Mouse (Mus musculus) embryonic facial prominence, embryonic 12.5 days (tissue): ENCODE results near the gene Ganc. TPM values are rescaled to one million over a fixed set of nuclear protein-coding genes. Genes with fewer than 3 reads are reported as not detected.

ENCODE experiments used
- ATAC-seq: fragments of 200-750 bp; cut with Nextera tagmentation; 2 replicates; pipeline ENCODE4 v1.8.0; 2017; ENCODE audit not compliant: insufficient number of reproducible peaks, insufficient read depth, low FRiP score, low TSS enrichment
- H3K27ac ChIP-seq: fragments of 300-500 bp; sonication (generic); 2 replicates; pipeline ENCODE4 v1.5.1; 2016; ENCODE audit warnings: mild to moderate bottlenecking
- H3K27me3 ChIP-seq: fragments of 300-500 bp; sonication (generic); 2 replicates; pipeline ENCODE4 v1.6.1; 2016; ENCODE audit warnings: mild to moderate bottlenecking, moderate library complexity
- H3K36me3 ChIP-seq: fragments of 300-500 bp; sonication (generic); 2 replicates; pipeline ENCODE4 v1.6.1; 2016; ENCODE audit warnings: mild to moderate bottlenecking
- H3K4me1 ChIP-seq: fragments of 300-500 bp; sonication (generic); 2 replicates; pipeline ENCODE4 v1.6.1; 2016
- H3K4me2 ChIP-seq: fragments of 300-500 bp; sonication (generic); replicated peaks from 2 replicates; pipeline ENCODE4 v1.6.1; 2016; ENCODE audit warnings: mild to moderate bottlenecking, moderate library complexity
- H3K4me3 ChIP-seq: fragments of 300-500 bp; sonication (generic); 2 replicates; pipeline ENCODE4 v1.5.1; 2016; ENCODE audit warnings: mild to moderate bottlenecking
- H3K9ac ChIP-seq: fragments of 300-500 bp; sonication (generic); 2 replicates; pipeline ENCODE4 v1.6.1; 2016; ENCODE audit warnings: mild to moderate bottlenecking, moderate library complexity
- H3K9me3 ChIP-seq: fragments of 300-500 bp; sonication (generic); 2 replicates; pipeline ENCODE4 v1.6.1; 2016; ENCODE audit warnings: mild to moderate bottlenecking, moderate library complexity
- WGBS: fragments of 180-500 bp; shearing (Covaris S2); methylation state at CpG from one replicate; pipeline ENCODE4 v1.1.7; 2016; 5-methylcytosine and 5-hydroxymethylcytosine counted together
- polyA plus RNA-seq: library from polyadenylated mRNA; unstranded; fragments of >200 nt; fragmentation: Nextera tagmentation; extraction: Ambion mirVana; gene quantifications from 2 replicates; pipeline ENCODE4 v1.2.1, GENCODE M21; 2016

The Ganc gene
- polyA plus RNA-seq, 1 experiment from 2014 or later: 9.0 TPM

- no peaks in the 10 kb centered on the region for H3K9me3 ChIP-seq
- no peak overlapping the region for H3K9ac ChIP-seq
- ATAC-seq: no peak
- H3K27ac ChIP-seq: no peak overlapping the region
- H3K4me3 ChIP-seq: no peak overlapping the region
- no peak overlapping the region for H3K4me2 ChIP-seq
- H3K4me1 ChIP-seq: no peaks in the 10 kb centered on the region
- 72% methylated on average over 2 of the region's 2 CpGs for WGBS
- no peaks in the 10 kb centered on the region for H3K27me3 ChIP-seq
- H3K36me3 ChIP-seq: no peaks in the 10 kb centered on the region
Observed at GRCm38 (mm10) chr2:120454987-120455386, 51.3 kb downstream of the Ganc start.

DNA sequence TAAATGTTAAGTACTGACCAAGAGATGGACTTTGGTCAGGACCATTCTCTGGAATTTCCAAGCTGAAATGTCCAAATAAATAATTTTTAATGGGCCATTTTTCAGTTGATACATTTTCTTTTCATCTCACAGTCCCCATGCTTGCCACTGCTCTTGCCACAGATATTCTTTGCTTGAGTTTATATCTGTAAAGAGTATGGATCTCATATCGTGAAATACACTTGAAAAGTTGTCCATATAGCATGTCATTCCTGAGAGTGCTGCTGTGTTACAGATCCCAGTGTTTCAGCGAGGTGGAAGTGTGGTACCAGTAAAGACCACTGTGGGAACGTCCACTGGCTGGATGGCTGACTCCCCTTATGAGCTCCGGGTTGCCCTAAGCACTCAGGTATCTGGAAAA is 52.0 kb downstream of the Ganc start, which contains the start of gene Capn3:
Gene Capn3, plus strand, starts transcription at position 301 of the 400 bp plus-strand sequence.
- no peak within 1 kb of the TSS for H3K4me3 ChIP-seq
- H3K27ac ChIP-seq: no peak within 1 kb of the TSS
- ATAC-seq: no peak
- H3K4me2 ChIP-seq: no peak within 1 kb of the TSS
- H3K27me3 ChIP-seq: no peaks in the 10 kb centered on the region
- H3K36me3 ChIP-seq: no peaks in the 10 kb centered on the region
- H3K9ac ChIP-seq: no peak within 1 kb of the TSS
- H3K9me3 ChIP-seq: no peaks in the 10 kb centered on the region
- WGBS: 71% methylated on average over 4 of the region's 4 CpGs
- no peaks in the 10 kb centered on the region for H3K4me1 ChIP-seq

- Histone ChIP-seq H3K27ac (no peak overlapping the region), H3K27me3 (no peaks in the 10 kb centered on the region), H3K4me2 (no peak overlapping the region), H3K4me3 (no peak overlapping the region), H3K9me3 (no peaks in the 10 kb centered on the region), H3K4me1 (no peaks in the 10 kb centered on the region), H3K9ac (no peak overlapping the region), H3K36me3 (no peaks in the 10 kb centered on the region)
- WGBS: 81% methylated on average over 4 of the region's 4 CpGs
- ATAC-seq: no peak
Observed at GRCm38 (mm10) chr2:120460216-120460615, 56.5 kb downstream of the Ganc start.

DNA sequence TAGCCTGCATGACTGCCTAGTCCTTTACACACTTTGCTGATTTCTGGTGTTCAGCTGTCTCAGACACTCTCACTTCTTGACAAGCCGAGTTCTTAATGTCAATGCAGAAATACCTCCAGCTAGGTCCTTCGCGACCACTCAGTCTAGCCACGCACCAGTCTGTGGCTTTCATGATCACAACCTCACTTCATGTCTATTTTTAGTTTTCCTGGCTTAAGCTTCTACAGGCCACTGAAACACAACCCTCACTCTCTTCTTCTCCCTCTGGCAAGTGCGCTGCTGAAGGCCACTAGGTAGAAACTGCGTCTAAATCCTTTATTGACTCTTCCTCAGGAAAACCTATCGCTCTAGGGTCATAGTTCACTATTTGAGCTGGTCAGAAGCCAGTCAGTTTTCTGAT is 59.6 kb downstream of the Ganc start:
- Histone ChIP-seq H3K4me1 (no peaks in the 10 kb centered on the region), H3K27ac (no peak overlapping the region), H3K36me3 (no peaks in the 10 kb centered on the region), H3K4me2 (no peak overlapping the region), H3K9me3 (no peaks in the 10 kb centered on the region), H3K9ac (no peak overlapping the region), H3K27me3 (no peaks in the 10 kb centered on the region), H3K4me3 (no peak overlapping the region)
- WGBS: 88% methylated on average over 7 of the region's 7 CpGs
- no peak for ATAC-seq

DNA sequence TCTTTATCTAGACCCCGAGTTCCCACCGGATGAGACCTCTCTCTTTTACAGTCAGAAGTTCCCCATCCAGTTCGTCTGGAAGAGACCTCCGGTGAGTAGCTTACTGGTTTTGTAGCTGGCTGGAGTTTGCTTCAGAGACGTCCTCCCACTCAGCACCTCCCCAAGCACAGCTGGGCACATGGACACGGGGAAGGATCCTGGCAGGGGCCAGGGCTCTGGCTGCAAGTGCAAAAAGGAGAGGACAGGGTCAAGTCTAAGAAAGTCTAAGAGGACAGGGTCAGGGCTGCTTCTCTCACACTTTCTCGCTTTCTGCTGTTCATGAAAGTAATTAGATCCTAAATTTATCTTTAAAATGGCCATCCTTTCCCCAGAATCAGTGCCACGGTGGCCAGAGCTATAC is 60.4 kb downstream of the Ganc start:
- Histone ChIP-seq H3K9ac (no peak overlapping the region), H3K9me3 (no peaks in the 10 kb centered on the region), H3K4me2 (no peak overlapping the region), H3K4me3 (no peak overlapping the region), H3K27me3 (no peaks in the 10 kb centered on the region), H3K27ac (no peak overlapping the region), H3K36me3 (no peaks in the 10 kb centered on the region), H3K4me1 (no peaks in the 10 kb centered on the region)
- WGBS: 79% methylated on average over 8 of the region's 8 CpGs
- ATAC-seq: no peak

DNA sequence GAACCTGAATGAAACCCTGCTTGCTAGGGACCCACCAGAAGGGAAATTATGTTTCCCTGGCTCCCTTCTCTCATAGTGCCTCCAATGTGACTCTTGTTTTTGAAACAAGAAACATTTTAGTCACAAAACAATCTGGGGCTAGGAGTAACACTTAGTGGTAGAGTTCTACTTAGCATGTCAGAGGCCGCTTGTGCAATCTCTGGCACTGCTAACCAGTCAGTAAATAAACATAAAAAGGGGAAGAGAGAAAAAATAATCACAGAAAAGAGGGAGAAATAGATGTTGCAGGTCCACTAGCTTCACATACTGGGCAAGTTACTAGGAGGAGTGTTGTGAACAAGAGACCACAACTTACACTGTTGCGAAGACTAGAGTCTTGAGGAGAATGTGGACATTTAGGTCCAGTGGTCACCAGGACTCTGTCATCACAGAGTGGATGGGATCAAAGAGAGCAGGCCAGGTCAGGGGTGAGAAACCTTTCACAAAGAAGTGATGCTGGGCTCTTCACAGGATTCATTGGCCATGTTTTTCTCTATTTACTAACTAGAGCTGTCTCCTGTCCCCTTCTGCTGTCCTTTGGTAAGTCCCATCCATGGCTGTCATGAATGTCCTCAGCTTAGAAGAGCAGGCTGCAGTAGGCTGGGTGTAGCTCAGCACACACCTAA is 61.2 kb downstream of the Ganc start:
- Histone ChIP-seq H3K9me3 (no peaks in the 10 kb centered on the region), H3K36me3 (no peaks in the 10 kb centered on the region), H3K27ac (no peak overlapping the region), H3K4me2 (no peak overlapping the region), H3K4me3 (no peak overlapping the region), H3K9ac (no peak overlapping the region), H3K27me3 (no peaks in the 10 kb centered on the region), H3K4me1 (no peaks in the 10 kb centered on the region)
- 89% methylated on average over 2 of the region's 2 CpGs for WGBS
- ATAC-seq: no peak

DNA sequence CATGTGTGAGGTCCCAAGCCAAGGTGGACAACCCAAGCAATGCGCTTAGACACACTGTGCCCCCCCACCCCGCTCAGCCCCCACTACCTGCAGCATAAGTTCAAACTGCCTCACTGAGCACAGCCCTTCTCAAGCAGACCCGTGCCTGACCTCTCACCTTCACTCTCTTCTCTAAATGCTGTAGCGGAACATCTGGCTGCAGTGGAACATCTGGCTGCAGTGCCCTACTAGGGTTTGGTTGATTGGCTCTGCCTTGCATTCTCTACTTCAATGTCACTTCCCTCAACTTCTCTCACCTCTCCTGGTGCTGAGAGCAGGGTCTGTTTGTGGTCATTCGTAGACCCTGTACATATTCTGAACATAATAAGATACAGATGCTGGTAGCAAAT is 61.7 kb downstream of the Ganc start:
- Histone ChIP-seq H3K4me2 (no peak overlapping the region), H3K4me3 (no peak overlapping the region), H3K36me3 (no peaks in the 10 kb centered on the region), H3K9me3 (no peaks in the 10 kb centered on the region), H3K9ac (no peak overlapping the region), H3K27ac (no peak overlapping the region), H3K4me1 (no peaks in the 10 kb centered on the region), H3K27me3 (no peaks in the 10 kb centered on the region)
- WGBS: 63% methylated on average over 5 of the region's 5 CpGs
- no peak for ATAC-seq

DNA sequence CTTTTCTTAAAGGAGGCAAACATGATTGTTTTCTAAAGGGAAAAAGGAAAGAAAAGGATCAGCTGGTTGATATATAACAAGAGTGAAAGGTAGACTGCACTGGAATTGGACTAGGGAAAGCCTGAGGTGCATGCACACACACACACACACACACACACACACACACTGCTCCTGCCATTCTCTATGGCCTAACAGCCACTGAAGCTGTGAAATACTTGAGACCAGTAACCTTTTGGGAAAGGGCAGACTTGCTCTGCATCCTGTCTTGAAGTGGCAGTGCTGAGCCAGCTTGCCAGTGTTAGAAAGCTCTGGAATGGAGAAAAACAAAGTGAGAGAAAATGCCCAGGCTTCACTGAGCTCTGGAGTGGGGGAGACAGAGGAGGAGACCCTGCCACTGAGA is 64.3 kb downstream of the Ganc start:
- H3K4me2 ChIP-seq: no peak overlapping the region
- no peak overlapping the region for H3K27ac ChIP-seq
- no peaks in the 10 kb centered on the region for H3K36me3 ChIP-seq
- ATAC-seq: no peak
- no peak overlapping the region for H3K9ac ChIP-seq
- no peaks in the 10 kb centered on the region for H3K9me3 ChIP-seq
- H3K27me3 ChIP-seq: no peaks in the 10 kb centered on the region
- H3K4me3 ChIP-seq: no peak overlapping the region
- H3K4me1 ChIP-seq: no peaks in the 10 kb centered on the region

- 87% methylated on average over 3 of the region's 3 CpGs for WGBS
- no peaks in the 10 kb centered on the region for H3K27me3 ChIP-seq
- H3K4me1 ChIP-seq: no peaks in the 10 kb centered on the region
- H3K27ac ChIP-seq: no peak overlapping the region
- H3K4me2 ChIP-seq: no peak overlapping the region
- H3K4me3 ChIP-seq: no peak overlapping the region
- no peak for ATAC-seq
- no peaks in the 10 kb centered on the region for H3K9me3 ChIP-seq
- no peaks in the 10 kb centered on the region for H3K36me3 ChIP-seq
- no peak overlapping the region for H3K9ac ChIP-seq
Observed at GRCm38 (mm10) chr2:120469220-120469619, 65.5 kb downstream of the Ganc start.

GRCm38 (mm10) chr2:120469715-120470114 is 66.0 kb downstream of the Ganc start:
- H3K27me3 ChIP-seq: no peaks in the 10 kb centered on the region
- no peak for ATAC-seq
- H3K4me2 ChIP-seq: no peak overlapping the region
- WGBS: 89% methylated on average over 10 of the region's 10 CpGs
- H3K36me3 ChIP-seq: no peaks in the 10 kb centered on the region
- H3K27ac ChIP-seq: no peak overlapping the region
- H3K4me1 ChIP-seq: no peaks in the 10 kb centered on the region
- H3K9ac ChIP-seq: no peak overlapping the region
- H3K9me3 ChIP-seq: no peaks in the 10 kb centered on the region
- no peak overlapping the region for H3K4me3 ChIP-seq

GRCm38 (mm10) chr2:120470856-120471255 is 67.2 kb downstream of the Ganc start:
- no peaks in the 10 kb centered on the region for H3K36me3 ChIP-seq
- ATAC-seq: no peak
- 81% methylated on average over 4 of the region's 4 CpGs for WGBS
- H3K27me3 ChIP-seq: no peaks in the 10 kb centered on the region
- H3K4me2 ChIP-seq: no peak overlapping the region
- no peak overlapping the region for H3K9ac ChIP-seq
- H3K4me1 ChIP-seq: no peaks in the 10 kb centered on the region
- H3K9me3 ChIP-seq: no peaks in the 10 kb centered on the region
- H3K27ac ChIP-seq: no peak overlapping the region
- no peak overlapping the region for H3K4me3 ChIP-seq

GRCm38 (mm10) chr2:120476277-120477087 is 72.8 kb downstream of the Ganc start:
- Histone ChIP-seq H3K27me3 (no peaks in the 10 kb centered on the region), H3K4me1 (no peaks in the 10 kb centered on the region), H3K36me3 (no peaks in the 10 kb centered on the region), H3K9ac (no peak overlapping the region), H3K9me3 (no peaks in the 10 kb centered on the region), H3K4me3 (no peak overlapping the region), H3K4me2 (no peak overlapping the region), H3K27ac (no peak overlapping the region)
- WGBS: 76% methylated on average over 13 of the region's 13 CpGs
- no peak for ATAC-seq
